Mouse (Mus musculus) forebrain, postnatal 0 days (tissue): ENCODE measurements around the gene Nfic. TPM values are rescaled to one million over a fixed set of nuclear protein-coding genes. Genes with fewer than 3 reads are reported as not detected.
A peak's percentile ranks its signal among the peaks of the same experiment; 100 is the strongest.

Experiments used
- ATAC-seq: fragments of 200-750 bp; cut with Nextera tagmentation; 2 replicates; pipeline ENCODE4 v1.8.0; 2017; ENCODE audit warnings: mild to moderate bottlenecking, moderate library complexity
- DNase-seq: peaks from one replicate; pipeline ENCODE4 v3.0.0-alpha.2; 2015
- H3K27ac ChIP-seq: fragments of 300-500 bp; sonication (generic); 2 replicates; pipeline ENCODE4 v1.5.1; 2014; ENCODE audit warnings: low read depth, mild to moderate bottlenecking, antibody characterized with exemption, low read length, moderate library complexity, mixed read lengths
- H3K27me3 ChIP-seq: fragments of 300-500 bp; sonication (generic); 2 replicates; pipeline ENCODE4 v1.6.1; 2014; ENCODE audit warnings: mild to moderate bottlenecking, low read length, mixed read lengths; ENCODE audit not compliant: insufficient read depth
- H3K36me3 ChIP-seq: fragments of 300-500 bp; sonication (generic); 2 replicates; pipeline ENCODE4 v1.6.1; 2014; ENCODE audit warnings: mild to moderate bottlenecking, moderate library complexity; ENCODE audit not compliant: insufficient read depth
- H3K4me1 ChIP-seq: fragments of 300-500 bp; sonication (generic); 2 replicates; pipeline ENCODE4 v1.6.1; 2014; ENCODE audit warnings: antibody characterized with exemption; ENCODE audit not compliant: insufficient read depth
- H3K4me2 ChIP-seq: fragments of 300-500 bp; sonication (generic); 2 replicates; pipeline ENCODE4 v1.6.1; 2014; ENCODE audit warnings: low read depth, mild to moderate bottlenecking, moderate library complexity
- H3K4me3 ChIP-seq: fragments of 300-500 bp; sonication (generic); 2 replicates; pipeline ENCODE4 v1.5.1; 2014; ENCODE audit warnings: low read depth, low read length, mixed read lengths
- H3K9ac ChIP-seq: fragments of 300-500 bp; sonication (generic); 2 replicates; pipeline ENCODE4 v1.6.1; 2014; ENCODE audit warnings: mild to moderate bottlenecking
- H3K9me3 ChIP-seq: fragments of 300-500 bp; sonication (generic); 2 replicates; pipeline ENCODE4 v1.6.1; 2016; ENCODE audit warnings: low read length
- CTCF ChIP-seq: sonication (generic); IDR thresholded peaks from 2 replicates; pipeline ENCODE4 v1.5.1; 2016; ENCODE audit warnings: antibody characterized with exemption, control low read depth, low read depth
- WGBS: fragments of 180-500 bp; shearing (Covaris S2); extraction: QIAGEN DNeasy Blood & Tissue Kit; methylation state at CpG from one replicate; pipeline ENCODE4 v1.1.7; 2014; 5-methylcytosine and 5-hydroxymethylcytosine counted together
- polyA plus RNA-seq: library from polyadenylated mRNA; unstranded; fragments of >200 nt; fragmentation: Nextera tagmentation; extraction: Ambion mirVana; gene quantifications from 2 replicates; pipeline ENCODE4 v1.2.1, GENCODE M21; 2015
- total RNA-seq: library from RNA; depleted of rRNA; stranded (reverse); fragments of >200 nt; gene quantifications from 2 replicates; pipeline ENCODE4 v1.2.3, GENCODE M21; 2014

Gene Nfic
- total and polyA plus RNA-seq, 2 experiments from 2014 or later: 14.5 to 23.1 TPM

DNA sequence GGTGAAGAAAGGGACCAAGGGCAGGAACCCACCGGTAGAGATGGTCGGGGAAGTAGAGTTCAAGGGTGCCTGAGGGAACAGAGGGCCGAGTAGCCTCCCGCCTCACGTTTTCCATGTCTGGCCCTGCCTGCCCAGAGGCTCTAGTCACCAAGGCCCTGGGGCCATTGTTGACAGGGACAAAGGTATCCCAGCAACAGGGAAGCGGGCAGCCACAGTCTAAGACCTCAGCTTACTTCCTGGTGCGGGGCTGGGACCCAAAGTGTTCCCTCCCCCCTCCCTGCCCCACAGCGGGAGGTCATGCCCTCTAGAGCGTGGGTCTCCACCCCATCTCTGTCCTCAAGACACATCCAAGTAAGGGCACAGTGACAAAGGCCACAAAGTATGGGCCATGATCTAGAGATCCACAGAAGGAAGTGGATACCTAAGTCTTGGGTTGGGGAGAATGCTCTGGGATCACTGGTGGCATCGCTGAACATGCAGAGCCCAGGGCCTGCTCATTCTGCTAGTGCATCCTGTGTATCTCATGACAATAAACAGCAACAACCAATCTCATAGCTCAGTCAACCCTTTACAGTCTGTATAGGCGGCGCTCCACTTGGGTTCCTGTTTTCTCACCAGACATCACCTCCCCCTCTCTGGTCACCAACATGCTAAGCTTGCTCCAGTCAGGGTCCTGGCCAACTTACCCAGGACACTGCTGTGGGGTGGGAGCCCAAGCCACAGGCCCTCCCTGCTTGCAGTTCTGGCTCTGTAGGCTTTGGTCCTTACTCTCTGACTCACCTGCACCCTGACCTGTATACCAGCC lies 89.6 kb downstream of the Nfic start, which contains the start of gene 4930404N11Rik:
TSS of gene 4930404N11Rik (minus strand) at position 145 of the 805 bp plus-strand sequence.
- ATAC-seq (0 out of 2 replicates have a peak, but pooled peaks have one; percentile 4), DNase-seq (no peak)
- H3K4me1 ChIP-seq: 0 out of 2 replicates have a peak, but pooled peaks cover 4% of the 10 kb centered on the region
- H3K27ac ChIP-seq: no peak within 1 kb of the TSS
- H3K9ac ChIP-seq: 0 out of 2 replicates have a peak within 1 kb of the TSS, but pooled peaks have one; percentile 6
- no peak within 1 kb of the TSS for H3K4me3 ChIP-seq
- peak within 1 kb of the TSS; percentile 30; the same call in 1 of the 2 replicates for H3K4me2 ChIP-seq
- TF ChIP-seq CTCF: no peak
- H3K9me3 ChIP-seq: no peaks in the 10 kb centered on the region
- peaks cover 54% of the 10 kb centered on the region for H3K36me3 ChIP-seq
- WGBS: 13% methylated on average over 11 of the region's 12 CpGs
- 0 out of 2 replicates have a peak, but pooled peaks cover 7% of the 10 kb centered on the region for H3K27me3 ChIP-seq

DNA sequence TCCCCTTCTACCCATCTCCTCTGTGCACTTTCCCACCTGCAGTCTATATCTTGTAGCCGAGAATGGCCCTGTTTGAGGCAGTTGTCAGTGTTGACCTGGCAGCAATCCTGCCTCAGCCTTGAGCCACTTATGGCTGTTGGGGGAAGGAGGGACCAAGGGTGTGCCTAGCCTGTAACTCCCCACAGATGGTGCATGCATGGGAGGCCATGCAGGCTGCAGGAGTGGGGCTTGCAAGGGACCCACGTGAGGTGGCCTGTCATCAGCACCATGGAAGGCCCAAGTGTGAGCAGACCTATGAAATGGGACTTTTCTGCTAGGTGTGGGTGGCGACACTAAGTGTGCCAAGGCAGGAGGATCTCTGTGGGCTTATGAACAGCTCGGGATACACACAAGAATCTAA lies 90.4 kb downstream of the Nfic start:
- H3K9ac ChIP-seq: no peak overlapping the region
- WGBS: 33% methylated on average over 4 of the region's 4 CpGs
- H3K27ac ChIP-seq: no peak overlapping the region
- peaks cover 46% of the 10 kb centered on the region for H3K36me3 ChIP-seq
- TF ChIP-seq CTCF: no peak
- H3K27me3 ChIP-seq: 0 out of 2 replicates have a peak, but pooled peaks cover 7% of the 10 kb centered on the region
- no peak overlapping the region for H3K4me2 ChIP-seq
- no peaks in the 10 kb centered on the region for H3K9me3 ChIP-seq
- no peak overlapping the region for H3K4me3 ChIP-seq
- H3K4me1 ChIP-seq: 0 out of 2 replicates have a peak, but pooled peaks cover 4% of the 10 kb centered on the region
- DNase-seq (no peak), ATAC-seq (no peak; the same call in 1 of the 2 replicates)

DNA sequence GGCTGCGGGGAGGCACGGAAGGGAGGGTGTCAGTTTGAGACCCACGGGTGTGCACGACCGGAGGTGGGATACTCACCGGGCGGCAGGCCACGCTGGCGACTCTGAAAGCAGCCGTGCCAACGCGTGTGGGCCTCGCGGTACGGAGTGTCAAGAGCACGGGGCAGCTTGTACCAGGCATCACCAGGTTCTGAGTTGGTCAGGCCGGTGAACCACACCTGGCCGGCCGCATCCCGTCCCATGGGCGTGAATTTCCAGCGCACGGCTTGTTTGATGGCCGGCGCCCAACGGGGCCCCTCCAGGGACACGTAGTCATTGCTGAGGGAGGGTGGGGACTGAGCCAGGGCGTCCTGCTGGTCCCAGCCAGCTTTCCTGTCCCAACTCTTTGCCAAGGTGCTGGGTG lies 90.8 kb downstream of the Nfic start:
- no peak for DNase-seq
- Histone ChIP-seq H3K27ac (no peak overlapping the region), H3K9ac (0 out of 2 replicates have a peak overlapping the region, but pooled peaks have one; percentile 6), H3K27me3 (0 out of 2 replicates have a peak, but pooled peaks cover 7% of the 10 kb centered on the region), H3K4me3 (no peak overlapping the region), H3K4me2 (peak overlapping the region; percentile 30), H3K9me3 (no peaks in the 10 kb centered on the region), H3K36me3 (peaks cover 42% of the 10 kb centered on the region), H3K4me1 (0 out of 2 replicates have a peak, but pooled peaks cover 4% of the 10 kb centered on the region)
- no peak for TF ChIP-seq CTCF
- 9% methylated on average over 28 of the region's 28 CpGs for WGBS
- ATAC-seq: no peak

DNA sequence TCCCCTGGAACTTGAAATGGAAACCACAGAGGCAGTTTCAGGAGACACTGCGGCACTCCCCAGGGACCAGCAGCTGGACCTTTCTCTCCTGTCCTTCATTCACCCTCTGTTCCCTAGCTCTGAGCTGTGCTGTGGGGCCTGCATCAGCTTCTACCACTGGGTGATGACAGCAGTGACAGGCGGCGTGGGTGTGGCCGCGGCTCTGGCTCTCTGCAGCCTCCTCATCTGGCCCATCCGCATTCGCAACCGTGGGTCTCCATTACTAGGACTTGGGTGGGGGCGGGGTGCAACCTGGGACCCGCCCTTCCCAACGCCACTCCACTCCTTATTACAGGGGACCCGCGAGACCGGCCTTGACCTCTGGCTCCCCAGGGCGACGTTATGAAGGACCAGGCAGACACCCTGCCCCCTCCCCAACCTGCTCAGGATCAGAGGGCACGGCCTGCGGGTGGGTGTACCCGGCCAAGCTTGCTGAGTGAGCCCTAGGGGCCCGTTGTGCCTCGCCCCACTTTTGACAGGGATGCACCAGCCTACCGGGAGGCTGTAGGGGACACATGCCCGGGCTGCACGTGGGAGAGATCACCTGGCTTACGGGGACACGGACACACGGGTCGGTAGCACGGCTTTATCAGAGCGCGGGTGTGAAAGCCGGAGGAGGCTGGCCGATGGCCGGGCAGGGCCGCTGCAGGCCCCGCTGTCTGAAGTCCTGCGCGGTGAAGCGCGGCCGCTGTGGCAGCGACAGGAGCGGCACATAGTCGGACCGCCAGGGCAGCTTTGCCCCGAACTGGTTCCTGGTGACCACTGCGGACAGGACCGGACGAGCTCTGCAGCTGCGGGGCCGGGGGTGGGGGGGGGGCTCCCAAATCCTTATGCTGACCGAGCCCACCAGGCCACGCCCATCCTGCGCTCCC lies 91.7 kb downstream of the Nfic start:
- Histone ChIP-seq H3K9ac (no peak overlapping the region; the same call in 1 of the 2 replicates), H3K27me3 (0 out of 2 replicates have a peak, but pooled peaks cover 7% of the 10 kb centered on the region), H3K36me3 (peaks cover 32% of the 10 kb centered on the region), H3K9me3 (no peaks in the 10 kb centered on the region), H3K4me1 (0 out of 2 replicates have a peak, but pooled peaks cover 4% of the 10 kb centered on the region), H3K4me3 (no peak overlapping the region; the same call in 1 of the 2 replicates), H3K27ac (no peak overlapping the region), H3K4me2 (peak overlapping the region; percentile 30)
- DNase-seq (no peak), ATAC-seq (no peak)
- WGBS: 17% methylated on average over 54 of the region's 54 CpGs
- no peak for TF ChIP-seq CTCF

DNA sequence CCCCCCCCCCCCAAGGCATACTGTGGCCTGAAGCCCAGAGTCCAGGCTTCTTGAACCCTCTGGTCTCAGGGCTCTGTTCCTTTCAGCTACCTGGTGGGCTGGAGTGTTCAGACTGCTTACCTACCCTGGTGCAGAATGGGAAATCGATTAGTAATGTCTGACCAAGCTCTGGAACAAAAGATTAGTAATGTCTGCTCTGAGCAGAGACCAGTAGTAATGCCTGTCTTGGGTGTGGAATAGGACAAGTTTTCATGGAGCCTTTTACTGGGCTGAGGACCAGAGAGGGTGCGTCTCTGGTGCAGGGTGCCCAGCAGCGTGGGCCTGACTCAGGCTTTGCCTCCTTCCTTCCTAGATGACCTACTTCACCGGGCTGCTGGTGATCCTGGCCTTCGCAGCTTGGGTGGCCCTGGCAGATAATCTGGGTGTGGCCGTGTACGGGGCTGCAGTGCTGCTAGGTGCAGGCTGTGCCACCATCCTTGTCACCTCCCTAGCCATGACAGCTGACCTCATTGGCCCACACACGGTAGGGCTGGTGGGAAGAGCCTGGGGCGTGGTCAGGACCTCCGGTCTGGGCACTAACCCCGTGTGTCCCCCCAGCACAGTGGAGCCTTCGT lies 93.0 kb downstream of the Nfic start:
- Histone ChIP-seq H3K4me2 (no peak overlapping the region), H3K27ac (no peak overlapping the region), H3K9me3 (no peaks in the 10 kb centered on the region), H3K36me3 (peaks cover 20% of the 10 kb centered on the region), H3K9ac (no peak overlapping the region), H3K27me3 (0 out of 2 replicates have a peak, but pooled peaks cover 7% of the 10 kb centered on the region), H3K4me3 (no peak overlapping the region), H3K4me1 (peaks cover 12% of the 10 kb centered on the region)
- DNase-seq (no peak), ATAC-seq (no peak)
- no peak for TF ChIP-seq CTCF
- WGBS: 81% methylated on average over 12 of the region's 12 CpGs

DNA sequence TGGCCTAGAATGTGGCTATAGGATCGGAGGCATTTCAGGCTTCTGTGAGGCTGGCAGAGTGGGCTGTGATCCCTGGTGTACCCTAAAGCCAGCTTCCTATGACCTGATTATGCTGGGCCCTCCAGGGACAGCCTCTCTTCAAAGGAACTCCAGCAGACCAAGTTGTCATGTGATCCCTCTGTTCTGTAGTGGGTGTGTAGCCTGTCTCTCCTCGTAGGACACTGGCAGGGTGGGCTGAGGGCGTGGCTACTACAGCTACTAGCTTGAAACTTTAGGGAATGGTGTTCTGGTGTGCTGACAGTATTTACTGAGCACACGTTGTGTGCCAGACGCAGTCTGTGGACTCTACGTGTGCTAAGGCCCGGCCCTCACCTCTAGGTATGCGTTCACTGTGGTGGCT lies 94.7 kb downstream of the Nfic start:
- Histone ChIP-seq H3K4me1 (peaks cover 12% of the 10 kb centered on the region), H3K4me2 (no peak overlapping the region), H3K9me3 (no peaks in the 10 kb centered on the region), H3K27ac (no peak overlapping the region), H3K27me3 (0 out of 2 replicates have a peak, but pooled peaks cover 7% of the 10 kb centered on the region), H3K9ac (no peak overlapping the region), H3K36me3 (0 out of 2 replicates have a peak, but pooled peaks cover 8% of the 10 kb centered on the region), H3K4me3 (no peak overlapping the region)
- DNase-seq: no peak
- WGBS: 77% methylated on average over 8 of the region's 8 CpGs
- TF ChIP-seq CTCF: no peak
- no peak for ATAC-seq
